ENCODE assay signal across 18 mouse cellular contexts in the genomic region with DNA sequence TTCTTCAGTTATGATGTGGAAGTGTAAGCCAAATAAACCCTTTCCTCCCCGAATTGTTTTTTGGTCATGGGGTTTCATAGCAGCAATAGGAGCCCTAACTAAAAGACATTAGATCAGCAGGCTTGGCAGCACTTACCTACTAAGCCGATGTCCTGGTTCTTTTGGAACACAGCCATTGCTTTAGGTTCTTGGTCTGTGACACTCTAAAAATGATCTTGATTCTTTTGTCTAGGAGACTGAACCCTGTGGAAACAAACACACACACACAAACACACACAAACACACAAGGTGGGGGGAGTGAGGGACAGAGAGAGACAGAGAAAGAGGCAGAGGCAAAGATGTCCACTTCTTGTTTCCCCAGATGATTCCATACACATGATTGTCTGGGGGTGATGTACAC.
DNase-seq lines count a peak whose midpoint lies in the region; ATAC-seq and TF ChIP-seq lines count a peak whose summit lies in the region.
"Had no signal": no experiment of that assay in that cellular context is flagged by ENCODE, and none has a peak within 500 bp of the region (broad histone marks: within the 10 kb centered on the region; RNA-seq: fewer than 3 reads in every experiment).

No protein-coding gene starts in this region.

- peaks cover 23% of the 10 kb centered on the region for H3K4me1 ChIP-seq in cerebellum, adult 2 months (ENCODE audit: control insufficient read depth, insufficient read depth, low read length)
- H3K4me1 ChIP-seq in forebrain, postnatal 0 days (ENCODE audit: insufficient read depth) = no peaks in the 10 kb centered on the region
- peaks cover 2% of the 10 kb centered on the region; the same call in 1 of the 2 replicates for H3K4me1 ChIP-seq in forebrain, embryonic 12.5 days
- H3K4me1 ChIP-seq: embryonic facial prominence, embryonic 13.5 days; hindbrain, embryonic 12.5 days had no signal

- no peaks in the 10 kb centered on the region for H3K27me3 ChIP-seq in cerebellum, adult 2 months (ENCODE audit: control insufficient read depth, insufficient read depth, low read length)
- H3K27me3 ChIP-seq in forebrain, postnatal 0 days (ENCODE audit: insufficient read depth, low read length) = no peaks in the 10 kb centered on the region
- no peaks in the 10 kb centered on the region for H3K27me3 ChIP-seq in forebrain, embryonic 12.5 days
- H3K27me3 ChIP-seq: CH12.LX; embryonic facial prominence, embryonic 13.5 days; forebrain, embryonic 13.5 days; heart, embryonic 13.5 days; hindbrain, embryonic 12.5 days; Patski had no signal

- no peak for TF ChIP-seq POLR2A in cerebellum, adult 2 months (IDR thresholded peaks at IDR 0.05; ENCODE audit: borderline replicate concordance, insufficient read depth, low read length)

- no peaks in the 10 kb centered on the region for H3K9me3 ChIP-seq in forebrain, postnatal 0 days (ENCODE audit: low read length)
- H3K9me3 ChIP-seq in forebrain, embryonic 12.5 days = no peaks in the 10 kb centered on the region
- H3K9me3 ChIP-seq: embryonic facial prominence, embryonic 13.5 days; forebrain, embryonic 13.5 days; heart, embryonic 13.5 days; hindbrain, embryonic 12.5 days had no signal

- intact Hi-C loops in left cerebral cortex, adult 2 months (cut with DNase I) = loop anchor here (2.0 kb wide), 1 partner anchor 18 kb away; no protein-coding TSS in a partner anchor

- DNase-seq in cerebellum, adult 2 months = peak; percentile 50 to 67
- DNase-seq in cerebellum, postnatal 14 days = no peak
- DNase-seq in forebrain, postnatal 0 days = no peak
- DNase-seq in left cerebral cortex, adult 2 months (ENCODE audit: extremely low spot score in 1 of 2, low spot score in 2 of 2) = no peak
- no peak for DNase-seq in left cerebral cortex, adult 11 months (ENCODE audit: low spot score)
- DNase-seq in urinary bladder, adult 2 months (ENCODE audit: low spot score) = no peak
- DNase-seq: gastrocnemius, postnatal 25 days; kidney, adult 8-10 months had no signal

- H3K4me2 ChIP-seq in forebrain, postnatal 0 days (ENCODE audit: low read depth) = no peak overlapping the region
- no peak overlapping the region for H3K4me2 ChIP-seq in forebrain, embryonic 12.5 days
- H3K4me2 ChIP-seq: embryonic facial prominence, embryonic 13.5 days; forebrain, embryonic 13.5 days; heart, embryonic 13.5 days; hindbrain, embryonic 12.5 days had no signal

- no peak overlapping the region for H3K4me3 ChIP-seq in cerebellum, adult 2 months (replicated peaks; ENCODE audit: insufficient read depth, low read depth, low read length)
- no peak overlapping the region for H3K4me3 ChIP-seq in forebrain, postnatal 0 days (ENCODE audit: low read depth, low read length)
- H3K4me3 ChIP-seq in forebrain, embryonic 12.5 days (replicated peaks) = no peak overlapping the region
- no peak overlapping the region for H3K4me3 ChIP-seq in left cerebral cortex, adult 2 months
- H3K4me3 ChIP-seq: embryonic facial prominence, embryonic 13.5 days; forebrain, embryonic 13.5 days; heart, embryonic 13.5 days; hindbrain, embryonic 12.5 days had no signal

- peak overlapping the region; percentile 3; the same call in 1 of the 2 replicates for H3K27ac ChIP-seq in cerebellum, adult 2 months (ENCODE audit: insufficient read depth, low read length)
- H3K27ac ChIP-seq in forebrain, postnatal 0 days (ENCODE audit: low read depth, low read length) = peak overlapping the region; percentile 66; the same call in 1 of the 2 replicates
- H3K27ac ChIP-seq in forebrain, embryonic 12.5 days = no peak overlapping the region
- peak overlapping the region; percentile 54; the same call in 1 of the 2 replicates for H3K27ac ChIP-seq in left cerebral cortex, adult 2 months
- H3K27ac ChIP-seq: embryonic facial prominence, embryonic 13.5 days; forebrain, embryonic 13.5 days; hindbrain, embryonic 12.5 days had no signal

- WGBS in cerebellum, adult 2 months = 9% methylated on average over 2 of the region's 2 CpGs
- 69% methylated on average over 2 of the region's 2 CpGs for WGBS in forebrain, postnatal 0 days
- 94% methylated on average over 2 of the region's 2 CpGs for WGBS in forebrain, embryonic 12.5 days

- no peaks in the 10 kb centered on the region for H3K36me3 ChIP-seq in forebrain, postnatal 0 days (ENCODE audit: insufficient read depth)
- H3K36me3 ChIP-seq in forebrain, embryonic 12.5 days (replicated peaks) = no peaks in the 10 kb centered on the region
- H3K36me3 ChIP-seq: embryonic facial prominence, embryonic 13.5 days; heart, embryonic 13.5 days; hindbrain, embryonic 12.5 days had no signal

- H3K9ac ChIP-seq in forebrain, postnatal 0 days = no peak overlapping the region
- H3K9ac ChIP-seq in forebrain, embryonic 12.5 days = no peak overlapping the region
- H3K9ac ChIP-seq: embryonic facial prominence, embryonic 13.5 days; forebrain, embryonic 13.5 days; heart, embryonic 13.5 days; hindbrain, embryonic 12.5 days had no signal

- no peak for TF ChIP-seq CTCF in cerebellum, adult 2 months (IDR thresholded peaks at IDR 0.05; ENCODE audit: borderline replicate concordance, insufficient read depth, low read depth, low read length)
- TF ChIP-seq CTCF in forebrain, postnatal 0 days (IDR thresholded peaks at IDR 0.05; ENCODE audit: low read depth) = no peak
- no peak for TF ChIP-seq CTCF in left cerebral cortex, adult 2 months (IDR thresholded peaks at IDR 0.05)

- no peak for ATAC-seq in forebrain, postnatal 0 days
- ATAC-seq in forebrain, embryonic 12.5 days (ENCODE audit: low FRiP score) = no peak
- ATAC-seq: activated CD4-positive, CD25-positive, alpha-beta regulatory T cell, adult 4 months; forebrain, embryonic 13.5 days; inflammation-experienced regulatory T-cells, adult 6 months; intestine, postnatal 0 days; Patski had no signal

Comparison
In these comparisons a context has a peak if more than half of its experiments do, and no peak if none do; other contexts are left out.
1. DNase-seq: peak in cerebellum, adult 2 months (2 of 2); none in cerebellum, postnatal 14 days (0 of 2), forebrain, postnatal 0 days (single experiment), left cerebral cortex, adult 2 months (0 of 2), left cerebral cortex, adult 11 months (single experiment) and urinary bladder, adult 2 months (single experiment).